Mouse (Mus musculus) liver, adult 2 months (tissue): ENCODE measurements around the gene Smoc2. TPM values are rescaled to one million over a fixed set of nuclear protein-coding genes. Genes with fewer than 3 reads are reported as not detected.

Source experiments
- DNase-seq: peaks from one replicate; pipeline ENCODE4 v3.0.0-alpha.2; 2011; ENCODE audit warnings: low read depth, low spot score; ENCODE audit errors: extremely low read depth
- H3K27ac ChIP-seq: fragments of 200-500 bp; replicated peaks from 2 replicates; pipeline ENCODE4 v1.5.1; 2012; ENCODE audit warnings: low read depth, mild to moderate bottlenecking, control low read depth, inconsistent platforms, low read length; ENCODE audit not compliant: insufficient read depth
- H3K27me3 ChIP-seq: fragments of 200-500 bp; 2 replicates; pipeline ENCODE4 v1.6.1; 2012; ENCODE audit warnings: mild to moderate bottlenecking, moderate library complexity, low read length, inconsistent platforms; ENCODE audit not compliant: control insufficient read depth, insufficient read depth
- H3K36me3 ChIP-seq: fragments of 200-500 bp; 2 replicates; pipeline ENCODE4 v1.6.1; 2012; ENCODE audit warnings: low read length, inconsistent platforms; ENCODE audit not compliant: control insufficient read depth, insufficient read depth
- H3K4me1 ChIP-seq: fragments of 200-500 bp; 2 replicates; pipeline ENCODE4 v1.6.1; 2011; ENCODE audit warnings: low read length; ENCODE audit not compliant: control insufficient read depth, insufficient read depth
- H3K4me3 ChIP-seq: fragments of 200-500 bp; 2 replicates; pipeline ENCODE4 v1.5.1; 2011; ENCODE audit warnings: low read depth, mild to moderate bottlenecking, control low read depth, low read length, moderate library complexity; ENCODE audit not compliant: insufficient read depth
- H3K79me2 ChIP-seq: fragments of 200-500 bp; 2 replicates; pipeline ENCODE4 v1.6.1; 2012; ENCODE audit warnings: inconsistent platforms, mild to moderate bottlenecking, low read length, moderate library complexity; ENCODE audit not compliant: control insufficient read depth, insufficient read depth
- H3K9ac ChIP-seq: fragments of 200-500 bp; 2 replicates; pipeline ENCODE4 v1.6.1; 2012; ENCODE audit warnings: low read depth, mild to moderate bottlenecking, control low read depth, inconsistent platforms, low read length
- CTCF ChIP-seq: fragments of 200-500 bp; IDR thresholded peaks from 2 replicates; pipeline ENCODE4 v1.5.1; 2011; ENCODE audit warnings: low read depth, low read length, control low read depth
- POLR2A ChIP-seq: fragments of 200-500 bp; IDR thresholded peaks from 2 replicates; pipeline ENCODE4 v1.6.1; 2011; ENCODE audit warnings: low read length, control low read depth; ENCODE audit not compliant: insufficient read depth; ENCODE audit errors: extremely low read depth
- WGBS: fragments of 180-500 bp; shearing (Covaris S2); methylation state at CpG from one replicate; pipeline ENCODE4 v1.1.7; 2018; 5-methylcytosine and 5-hydroxymethylcytosine counted together
- polyA plus RNA-seq: library from polyadenylated mRNA; depleted of rRNA; stranded (reverse); fragments of >200 nt; gene quantifications from 2 replicates; pipeline ENCODE4 v1.2.3, GENCODE M21; 2012; rRNA removed
- total RNA-seq: library from RNA; depleted of rRNA; stranded (reverse); fragments of >200 nt; gene quantifications from 2 replicates; pipeline ENCODE4 v1.2.3, GENCODE M21; 2014; rRNA removed

The Smoc2 gene
- total and polyA plus RNA-seq, 2 experiments, result 3.6 to 3.9 TPM

- Histone ChIP-seq H3K36me3 (no peaks in the 10 kb centered on the region), H3K4me3 (no peak overlapping the region), H3K27me3 (no peaks in the 10 kb centered on the region), H3K9ac (no peak overlapping the region), H3K27ac (no peak overlapping the region), H3K79me2 (no peaks in the 10 kb centered on the region), H3K4me1 (no peaks in the 10 kb centered on the region)
- DNase-seq, result no peak
- 64% methylated on average over 4 of the region's 4 CpGs for WGBS
- no peak for TF ChIP-seq CTCF
- TF ChIP-seq POLR2A, result no peak
These were observed 155.4 kb downstream of the Smoc2 start for GRCm38 (mm10) chr17:14434717-14435116.

- Histone ChIP-seq H3K4me1 (no peaks in the 10 kb centered on the region), H3K9ac (no peak overlapping the region), H3K79me2 (no peaks in the 10 kb centered on the region), H3K27ac (no peak overlapping the region), H3K36me3 (no peaks in the 10 kb centered on the region), H3K27me3 (no peaks in the 10 kb centered on the region), H3K4me3 (no peak overlapping the region)
- no peak for DNase-seq
- WGBS, result 78% methylated on average over 5 of the region's 5 CpGs
- TF ChIP-seq CTCF (no peak), POLR2A (no peak)
These were observed 166.3 kb downstream of the Smoc2 start for GRCm38 (mm10) chr17:14445611-14446010.

- Histone ChIP-seq H3K79me2 (no peaks in the 10 kb centered on the region), H3K36me3 (no peaks in the 10 kb centered on the region), H3K4me3 (no peak overlapping the region), H3K4me1 (no peaks in the 10 kb centered on the region), H3K9ac (no peak overlapping the region), H3K27me3 (no peaks in the 10 kb centered on the region), H3K27ac (no peak overlapping the region)
- WGBS, result 44% methylated on average over 5 of the region's 5 CpGs
- TF ChIP-seq POLR2A (no peak), CTCF (no peak)
- peak; percentile 30 for DNase-seq
These were observed 168.0 kb downstream of the Smoc2 start for GRCm38 (mm10) chr17:14447275-14447674.

Other genes with a start within 250 kb of the Smoc2 start
- not detected in 2 replicates for gene Gm7358, start 220.0 kb upstream of the Smoc2 start, total RNA-seq
- not detected in 2 replicates for gene Gm7358, start 220.0 kb upstream of the Smoc2 start, polyA plus RNA-seq
- 5.1 and 7.2 TPM in 2 replicates for gene Dact2, start 75.2 kb upstream of the Smoc2 start, total RNA-seq
- gene Dact2, start 75.2 kb upstream of the Smoc2 start, polyA plus RNA-seq, result 13.7 and 19.8 TPM in 2 replicates